ENCODE assay signal across 11 mouse cellular contexts in genomic region chr3:28158006-28158405, GRCm38 (mm10).
"Had no signal": no experiment of that assay in that cellular context is flagged by ENCODE, and none has a peak within 500 bp of the region (broad histone marks: within the 10 kb centered on the region; RNA-seq: fewer than 3 reads in every experiment).

No protein-coding gene starts in this region.

- H3K4me3 ChIP-seq: limb, embryonic 15.5 days; liver, embryonic 12.5 days; lung, embryonic 15.5 days; midbrain, embryonic 12.5 days; stomach, embryonic 15.5 days had no signal

- H3K9me3 ChIP-seq: limb, embryonic 15.5 days; liver, embryonic 12.5 days; lung, embryonic 15.5 days; midbrain, embryonic 12.5 days; stomach, embryonic 15.5 days had no signal

- H3K27ac ChIP-seq: limb, embryonic 15.5 days; liver, embryonic 12.5 days; lung, embryonic 15.5 days; midbrain, embryonic 12.5 days; stomach, embryonic 15.5 days had no signal

- H3K36me3 ChIP-seq: limb, embryonic 15.5 days; liver, embryonic 12.5 days; lung, embryonic 15.5 days; midbrain, embryonic 12.5 days; stomach, embryonic 15.5 days had no signal

- DNase-seq: kidney, adult 8-10 months; kidney, postnatal 25 days; layer of hippocampus, postnatal 36 days; right cerebral cortex, postnatal 14 days; thymus, adult 2 months; thymus, postnatal 25 days had no signal

- H3K4me1 ChIP-seq: limb, embryonic 15.5 days; liver, embryonic 12.5 days; lung, embryonic 15.5 days; midbrain, embryonic 12.5 days; stomach, embryonic 15.5 days had no signal

- H3K27me3 ChIP-seq: limb, embryonic 15.5 days; liver, embryonic 12.5 days; lung, embryonic 15.5 days; midbrain, embryonic 12.5 days; stomach, embryonic 15.5 days had no signal
